Mouse (Mus musculus) heart, adult 9 months (tissue): ENCODE measurements at regions not wholly inside any gene's neighbourhood (a gene's known extent, or its start where the extent isn't known, plus 50 kb on each side); places are given as distances from the start of the nearest gene placed in this dataset.

Experiments
- DNase-seq, 2 experiments: peaks; one replicate each; pipeline ENCODE4 v3.0.0; 2022; ENCODE audit warnings: low spot score in 2 of 2

- DNase-seq: peak; percentile 35 to 58
Measured at GRCm38 (mm10) chr8:26845481-26846194, 131.5 kb upstream of the Zfp703 start.

DNA sequence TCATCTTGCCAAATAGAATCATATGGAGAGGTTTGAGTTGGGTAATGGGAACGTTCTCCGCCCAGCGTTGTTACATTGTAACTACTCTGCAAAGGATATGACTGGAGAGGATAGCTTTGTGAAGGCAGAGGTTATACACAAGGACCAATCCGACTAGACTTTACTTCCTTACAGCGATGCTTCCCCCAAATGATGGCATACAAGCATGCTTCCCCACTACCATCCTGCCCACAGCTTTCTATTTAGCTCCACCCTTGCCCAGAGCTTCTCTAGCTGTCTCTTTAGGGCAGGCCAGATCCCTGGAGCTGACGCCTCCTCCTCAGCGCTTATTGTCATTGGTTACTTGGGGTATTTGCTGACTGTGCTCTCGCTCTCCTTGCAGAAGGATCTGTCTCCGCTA lies 130.1 kb upstream of the Zfp703 start:
- DNase-seq: no peak

- DNase-seq: peak; percentile 36 to 49
Measured at GRCm38 (mm10) chr8:26848098-26848772, 128.9 kb upstream of the Zfp703 start.

DNA sequence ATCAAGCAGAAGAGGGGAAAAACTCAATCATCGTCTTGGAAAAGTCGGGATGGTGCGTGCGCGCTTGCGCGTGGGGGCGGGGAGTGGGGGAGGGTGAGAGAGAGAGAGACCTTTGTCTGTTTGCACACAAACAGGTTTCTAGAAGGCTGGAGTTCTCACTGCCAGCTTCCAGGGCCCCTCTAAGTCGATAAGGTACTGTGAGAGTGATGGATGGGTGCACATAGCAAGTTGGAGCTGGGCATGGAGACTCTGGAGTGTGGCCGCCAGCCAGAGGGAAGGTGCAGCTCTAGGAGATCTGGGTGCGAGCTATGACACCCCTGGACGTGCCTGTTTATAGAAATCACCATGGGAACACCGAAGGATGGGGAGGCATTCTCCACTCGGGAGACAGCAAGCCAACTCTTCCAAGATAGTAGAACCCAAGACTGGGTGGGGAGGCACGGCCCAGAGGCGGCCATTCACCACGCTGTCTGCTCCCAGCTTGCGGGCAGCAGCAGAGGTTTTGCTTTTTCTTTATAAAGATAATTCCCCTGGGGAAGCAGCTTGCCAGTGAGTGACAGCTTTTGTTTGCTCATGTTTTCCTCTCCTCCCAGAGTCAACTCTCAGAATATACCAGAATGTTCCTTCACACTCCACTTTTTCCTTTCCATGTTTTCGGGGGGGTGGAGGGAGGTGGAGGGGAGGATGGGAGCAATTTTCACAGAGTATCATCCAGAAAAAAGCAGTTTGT lies 128.0 kb upstream of the Zfp703 start:
- DNase-seq: peak; percentile 64 to 69

DNA sequence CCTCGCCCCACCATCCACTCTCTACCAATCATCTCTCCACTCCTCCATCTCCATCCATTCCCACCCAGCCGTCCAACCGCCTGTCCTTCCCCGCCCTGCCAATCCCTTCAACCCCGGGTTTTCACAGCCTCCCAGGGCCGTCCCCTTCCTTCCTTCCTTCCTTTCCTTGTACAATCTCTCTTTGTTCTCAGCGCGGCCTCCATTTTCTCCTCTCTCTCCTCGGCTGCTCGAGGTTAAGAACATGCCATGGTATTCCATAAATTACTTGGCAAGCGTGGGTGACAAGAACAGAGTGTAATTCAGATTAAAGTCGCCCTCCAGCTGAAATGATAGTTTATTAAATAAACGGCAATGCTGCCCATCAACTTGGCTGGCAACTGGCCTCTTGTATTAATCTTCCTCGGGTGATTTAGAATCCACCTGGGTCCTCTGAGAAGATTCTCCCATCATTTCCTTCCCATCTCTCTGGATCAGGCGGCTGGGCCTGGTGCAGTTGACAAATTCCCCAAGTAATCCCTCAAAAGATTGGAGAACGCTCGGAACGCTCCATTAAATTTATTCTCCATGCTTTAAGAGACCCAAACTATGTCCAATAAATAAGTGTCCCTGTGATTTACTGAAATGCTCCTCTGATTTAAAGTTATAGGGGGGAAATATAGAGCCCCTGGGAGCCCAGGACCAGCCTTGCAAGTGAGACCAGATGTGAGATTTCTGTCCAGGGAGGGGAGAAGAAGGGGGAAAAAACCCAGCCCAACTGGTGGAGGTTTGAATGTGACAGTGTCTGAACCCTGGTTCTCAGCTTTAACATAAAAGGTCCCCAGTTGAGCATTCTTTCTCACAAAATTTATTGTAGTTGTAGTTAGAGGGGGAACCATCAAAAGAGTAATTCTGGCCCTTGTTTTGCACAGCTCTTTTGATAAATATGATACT lies 125.0 kb upstream of the Zfp703 start:
- DNase-seq: no peak

GRCm38 (mm10) chr8:26852921-26853320 lies 124.2 kb upstream of the Zfp703 start:
- no peak for DNase-seq

- no peak for DNase-seq
Measured at GRCm38 (mm10) chr8:26854557-26855238, 122.4 kb upstream of the Zfp703 start.

DNA sequence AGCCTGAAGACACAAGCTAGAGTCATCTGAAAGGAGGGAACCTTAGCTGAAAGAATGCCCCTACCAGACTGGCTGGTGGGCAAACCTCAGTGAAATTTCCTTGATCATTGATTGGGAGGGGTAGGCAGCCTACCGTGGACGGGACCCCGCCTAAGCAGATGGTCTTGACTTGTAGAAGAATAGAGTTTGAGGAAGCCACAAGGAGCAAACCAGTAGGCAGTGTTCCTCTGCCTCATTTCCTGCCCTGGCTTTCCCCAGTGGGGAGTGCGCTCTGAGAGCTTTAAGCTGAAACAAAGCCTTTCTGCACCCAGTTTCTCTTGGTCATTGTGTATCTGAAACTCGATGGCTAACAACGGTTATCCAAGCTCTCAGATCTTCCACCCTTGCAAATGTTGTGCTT lies 121.9 kb upstream of the Zfp703 start:
- DNase-seq: no peak

DNA sequence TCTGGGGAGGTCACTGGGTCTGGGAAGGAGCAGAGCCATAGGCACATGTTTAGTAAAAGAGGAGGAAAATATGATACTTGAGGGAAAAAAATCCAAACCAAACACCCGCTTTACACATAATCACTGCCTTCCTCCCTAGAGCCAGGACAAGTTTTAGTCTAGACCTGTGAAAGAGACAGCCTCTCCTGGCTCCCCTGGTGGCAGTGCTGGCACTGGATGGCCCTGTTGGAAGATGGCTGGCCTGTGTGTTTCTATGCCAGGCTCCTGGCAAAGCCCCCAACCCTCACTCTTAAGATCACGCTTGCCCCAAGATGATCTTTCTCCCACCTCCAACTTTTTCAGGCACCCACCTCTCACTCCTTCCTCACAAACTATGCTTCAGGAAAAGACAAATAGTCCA lies 112.6 kb upstream of the Zfp703 start:
- DNase-seq: no peak

- DNase-seq: no peak
Measured at GRCm38 (mm10) chr8:26864971-26865370, 112.2 kb upstream of the Zfp703 start.

DNA sequence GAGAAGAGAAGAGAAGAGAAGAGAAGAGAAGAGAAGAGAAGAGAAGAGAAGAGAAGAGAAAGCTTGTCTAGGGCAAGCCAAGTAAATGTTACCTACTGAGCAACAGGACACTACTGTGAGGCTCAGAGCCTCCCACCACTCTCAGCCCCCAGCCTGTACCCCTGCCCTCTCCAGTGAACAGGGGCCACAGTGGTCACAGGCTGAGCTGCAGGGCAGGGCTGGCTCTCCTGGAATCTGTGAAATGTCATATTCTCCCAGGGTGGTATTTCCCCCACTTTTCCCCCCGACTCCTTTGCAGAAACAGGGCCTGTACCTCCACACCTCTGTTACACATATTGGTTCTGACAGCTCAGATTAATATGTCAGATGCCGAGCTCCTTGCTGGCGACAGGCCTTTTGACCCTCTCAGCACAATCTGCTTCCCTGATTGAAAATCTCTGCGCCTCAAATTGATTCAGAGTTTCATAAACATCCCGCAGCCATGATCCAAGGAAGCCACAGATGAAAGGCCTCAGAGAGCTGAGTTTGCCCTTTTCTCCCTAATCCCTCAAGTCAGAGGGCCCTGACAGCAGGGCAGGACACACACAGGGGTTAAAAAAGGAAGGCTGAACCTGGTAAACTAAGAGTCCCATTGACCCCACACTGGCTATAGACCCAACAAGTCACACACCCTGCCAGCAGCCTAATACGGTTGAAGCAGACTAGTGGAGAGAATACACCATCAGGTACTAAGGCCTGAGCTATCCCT lies 108.8 kb upstream of the Zfp703 start:
- no peak for DNase-seq

- DNase-seq: no peak
Measured at GRCm38 (mm10) chr8:26868849-26869110, 108.3 kb upstream of the Zfp703 start.

- no peak for DNase-seq
Measured at GRCm38 (mm10) chr8:26871838-26872237, 105.3 kb upstream of the Zfp703 start.

DNA sequence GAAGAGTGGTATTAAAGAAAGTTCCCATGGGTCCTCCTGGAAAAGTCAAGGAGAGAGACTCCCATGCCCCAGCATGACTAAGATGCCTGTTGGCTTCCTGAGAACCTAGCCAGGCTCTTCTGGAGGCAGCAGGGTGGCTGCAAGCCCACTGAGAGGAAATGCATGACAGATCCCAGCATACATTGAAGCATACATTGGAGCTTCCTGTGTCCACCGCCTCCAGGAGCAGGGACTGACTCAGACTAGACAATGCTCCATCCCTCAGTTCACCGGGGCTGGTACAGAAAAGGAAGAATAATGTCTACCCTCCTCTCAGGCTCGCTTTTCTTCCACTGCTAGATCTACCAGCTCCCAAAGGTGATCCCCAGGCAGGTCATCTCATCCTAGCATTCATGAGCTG lies 104.7 kb upstream of the Zfp703 start:
- DNase-seq: no peak

DNA sequence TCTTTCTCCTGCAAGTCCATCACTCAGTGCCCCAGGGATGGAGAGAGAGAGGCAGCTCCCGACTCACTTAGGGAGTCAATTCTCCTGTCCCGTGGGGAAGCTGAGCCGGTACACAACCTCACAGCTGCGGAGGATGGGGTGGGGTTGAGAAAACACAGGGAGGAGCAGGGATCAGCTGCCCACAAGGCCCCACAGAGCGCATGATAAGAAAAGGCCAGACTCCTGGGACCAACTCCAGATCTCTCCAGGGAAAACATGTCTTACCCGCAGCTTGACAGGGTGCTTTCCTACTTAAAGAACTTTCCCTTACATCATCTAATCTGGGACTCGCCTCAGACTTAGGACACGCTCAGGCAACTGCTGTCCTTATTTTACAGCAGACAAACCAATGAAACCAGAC lies 104.3 kb upstream of the Zfp703 start:
- peak; percentile 36 to 43 for DNase-seq

DNA sequence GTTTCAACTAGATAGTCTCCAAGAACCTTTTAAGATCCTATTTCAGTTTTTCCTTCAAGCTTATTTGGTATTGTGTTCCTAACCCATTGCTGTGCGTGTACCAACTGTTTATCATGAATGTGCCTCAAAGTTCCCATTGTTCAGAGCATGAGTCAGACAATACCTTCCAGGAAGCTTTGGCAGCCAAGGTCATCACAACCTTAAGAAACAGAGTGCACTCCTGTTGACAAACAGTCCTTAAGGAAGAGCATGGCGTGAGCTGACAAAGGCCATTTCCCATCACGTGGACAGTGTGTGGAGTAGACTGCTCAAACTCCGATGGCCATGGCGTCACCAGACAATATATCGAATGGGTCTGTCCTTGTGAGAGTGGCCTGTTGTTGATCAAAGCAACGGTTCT lies 96.9 kb upstream of the Zfp703 start:
- DNase-seq: no peak

DNA sequence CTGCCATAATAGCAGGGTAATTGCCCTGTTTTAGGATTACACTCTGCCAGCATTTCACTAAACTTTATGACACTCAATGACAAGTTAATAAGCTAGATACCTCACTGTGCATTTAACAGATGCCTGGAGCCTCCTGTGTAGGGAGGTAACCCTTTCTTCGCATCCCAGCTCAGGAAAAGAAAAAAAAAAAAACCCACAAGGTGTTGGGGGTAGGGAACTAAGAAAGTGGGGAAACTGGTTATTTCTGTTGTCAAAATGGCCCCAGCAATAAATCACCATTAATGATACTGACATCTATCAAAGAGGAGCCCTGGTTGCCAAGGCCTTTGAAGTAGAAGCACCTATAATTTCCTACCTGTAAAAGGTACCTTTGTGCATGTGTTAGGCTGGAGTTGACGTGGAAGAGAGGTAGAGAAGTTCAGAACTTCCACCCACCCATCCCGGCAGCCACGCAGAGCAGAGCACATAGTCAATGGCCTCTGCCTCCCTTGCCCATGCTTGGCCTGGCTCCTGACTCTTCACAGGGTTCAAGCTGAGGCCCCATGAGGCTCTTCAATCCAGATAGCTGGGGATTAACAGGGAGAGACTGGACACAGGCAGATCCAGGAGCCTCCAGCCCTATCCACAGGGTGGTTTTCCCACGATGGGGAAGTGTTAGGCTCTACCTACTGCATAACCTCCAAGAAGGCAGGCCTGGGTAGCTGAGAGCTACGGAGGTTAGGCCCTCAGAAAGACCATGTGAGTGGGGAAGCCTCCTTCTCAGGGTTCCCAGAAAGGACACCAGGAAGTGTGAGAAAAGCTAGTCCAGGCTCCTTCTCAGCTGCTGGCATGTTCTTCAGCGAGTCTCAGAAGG lies 95.6 kb upstream of the Zfp703 start:
- no peak for DNase-seq

DNA sequence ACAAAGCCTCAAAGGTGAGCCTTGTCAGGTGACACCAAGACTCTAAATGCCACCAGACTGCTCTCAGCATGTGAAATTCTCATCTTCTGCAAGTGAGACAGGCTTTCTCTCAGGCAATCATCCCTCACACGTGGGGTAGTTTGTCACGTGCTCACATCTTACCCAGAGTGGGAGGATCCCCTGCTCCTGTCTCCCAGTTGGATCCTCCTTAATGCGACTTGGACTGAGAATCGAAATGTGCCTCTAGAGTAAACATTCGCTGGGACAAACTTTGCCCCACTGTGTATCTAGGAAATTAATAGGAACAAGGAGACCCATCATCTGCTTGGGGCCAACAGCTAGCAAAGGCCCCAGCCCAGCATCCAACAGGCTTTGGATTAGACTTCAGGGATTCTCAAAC lies 94.5 kb upstream of the Zfp703 start:
- DNase-seq: no peak

DNA sequence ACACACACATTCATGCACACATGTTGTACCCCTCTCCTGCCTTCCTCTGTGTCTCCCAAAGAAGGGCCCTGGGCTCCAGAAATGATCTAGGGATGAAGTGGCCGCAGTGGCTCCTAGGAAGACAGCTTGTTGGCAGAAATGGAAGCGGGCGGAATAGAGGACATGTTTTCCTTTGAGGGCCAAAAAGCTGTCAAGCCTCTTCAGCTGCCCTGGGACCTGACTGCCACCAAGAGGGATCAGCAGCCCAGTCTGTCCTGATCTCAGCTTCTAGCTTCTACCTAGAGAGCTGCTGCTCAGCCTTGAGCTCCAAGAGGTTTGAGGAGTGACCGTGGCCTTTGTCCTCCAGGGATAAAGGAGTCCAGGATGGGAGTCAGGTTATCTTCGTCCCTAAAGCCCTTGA lies 93.8 kb upstream of the Zfp703 start:
- DNase-seq: peak in 1 of 2 experiments; percentile 29

GRCm38 (mm10) chr8:26883770-26884169 lies 93.4 kb upstream of the Zfp703 start:
- DNase-seq: no peak
